Mouse (Mus musculus): ENCODE measurements around the gene Inpp4b.

Inpp4b gene

GRCm38 (mm10) chr8:81342236-81342998 lies at the start of gene Inpp4b:
Gene Inpp4b, plus strand, starts transcription at chr8:81342556.
- peak; percentile 63 to 68 for DNase-seq

DNA sequence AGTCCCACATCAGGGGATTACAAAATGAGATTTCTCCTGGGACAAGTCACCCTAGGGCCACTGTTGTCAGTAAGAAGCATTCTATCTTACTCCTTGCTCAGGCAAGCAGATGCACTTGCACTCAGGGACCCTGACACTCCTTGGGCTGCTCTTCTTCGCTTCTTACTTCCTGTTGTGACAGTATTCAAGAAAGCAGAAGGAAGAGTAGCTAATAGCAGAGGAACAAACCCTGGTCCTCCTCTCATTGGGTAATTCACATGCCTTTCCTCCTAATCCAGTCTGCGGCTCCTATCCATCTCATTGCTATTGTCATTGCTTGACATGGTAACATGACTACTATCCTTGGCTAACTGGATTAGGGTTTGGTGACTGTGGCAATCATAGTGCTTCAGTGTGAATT lies 7.1 kb upstream of the Inpp4b start:
- no peak for DNase-seq

- DNase-seq = no peak
Observed at GRCm38 (mm10) chr8:81341191-81341590, 1.2 kb upstream of the Inpp4b start.

- DNase-seq = peak; percentile 57 to 62
Observed at GRCm38 (mm10) chr8:81341591-81342235, 643 bp upstream of the Inpp4b start.

GRCm38 (mm10) chr8:81342999-81343302 lies 595 bp downstream of the Inpp4b start:
- no peak for DNase-seq

DNA sequence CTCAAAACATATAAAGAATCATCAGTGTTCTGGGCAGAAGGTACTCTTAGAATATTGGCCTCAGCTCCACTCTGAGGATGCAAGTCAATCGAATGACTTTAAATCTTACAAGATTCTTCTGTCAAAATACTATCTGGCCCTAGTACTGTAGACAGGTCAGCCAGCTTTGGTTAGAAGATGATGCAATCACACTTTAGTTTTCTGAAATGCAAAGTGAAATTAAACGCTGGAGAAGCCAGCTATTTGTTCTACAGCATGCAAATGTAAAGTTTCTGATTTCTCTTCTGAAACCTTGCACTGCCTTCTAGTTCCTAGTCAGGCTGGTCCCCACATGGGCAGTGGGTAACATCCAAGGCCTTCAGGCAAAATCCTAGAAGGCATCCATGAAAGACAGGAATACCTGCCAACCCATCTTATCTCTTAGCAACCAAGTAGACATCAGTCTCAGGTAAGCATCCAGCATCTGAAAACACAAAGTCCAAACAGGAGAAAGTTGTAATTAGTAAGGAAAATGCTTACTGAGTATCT lies 2.9 kb downstream of the Inpp4b start:
- DNase-seq = no peak

DNA sequence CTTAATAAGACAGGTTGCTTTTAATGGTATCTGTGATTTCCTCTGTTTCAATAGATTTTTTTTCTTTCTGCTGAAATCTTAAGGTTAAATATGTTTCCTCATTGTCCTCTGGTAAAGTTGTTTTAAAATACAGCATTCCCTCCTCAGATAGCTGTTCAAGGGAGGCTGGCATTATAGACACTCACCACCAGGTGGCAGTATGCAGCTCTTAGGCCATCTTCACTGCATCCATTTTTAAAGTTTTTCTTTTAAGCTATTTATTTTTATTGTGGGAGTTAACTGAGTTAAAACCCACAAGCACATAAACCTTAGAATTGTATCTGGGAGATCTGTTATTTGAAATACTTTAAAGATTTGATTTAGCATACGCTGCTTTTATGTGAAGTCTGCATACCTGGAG lies 7.1 kb downstream of the Inpp4b start:
- DNase-seq = no peak

GRCm38 (mm10) chr8:81353460-81353859 lies 11.1 kb downstream of the Inpp4b start:
- DNase-seq = no peak

- no peak for DNase-seq
Observed at GRCm38 (mm10) chr8:81358108-81358507, 15.8 kb downstream of the Inpp4b start.

DNA sequence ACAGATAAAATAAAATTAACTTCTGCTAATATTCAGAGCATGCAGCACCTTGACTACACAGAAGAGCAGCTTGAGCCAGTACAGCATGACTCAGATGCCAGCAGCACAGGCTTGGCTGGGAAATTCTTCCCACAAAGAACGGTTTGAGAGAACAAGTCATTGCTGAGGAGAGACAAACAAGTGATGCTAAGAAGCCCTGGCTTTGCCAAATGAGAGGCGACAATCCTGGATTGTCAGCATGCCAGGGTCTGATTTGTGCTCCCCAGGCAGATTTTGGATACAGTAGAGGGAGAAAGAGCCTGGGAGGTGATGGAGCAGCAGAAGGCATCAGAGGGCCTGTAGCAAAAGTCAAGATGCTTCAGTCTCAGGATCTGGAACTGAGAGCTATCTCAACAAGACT lies 18.2 kb downstream of the Inpp4b start:
- no peak for DNase-seq

DNA sequence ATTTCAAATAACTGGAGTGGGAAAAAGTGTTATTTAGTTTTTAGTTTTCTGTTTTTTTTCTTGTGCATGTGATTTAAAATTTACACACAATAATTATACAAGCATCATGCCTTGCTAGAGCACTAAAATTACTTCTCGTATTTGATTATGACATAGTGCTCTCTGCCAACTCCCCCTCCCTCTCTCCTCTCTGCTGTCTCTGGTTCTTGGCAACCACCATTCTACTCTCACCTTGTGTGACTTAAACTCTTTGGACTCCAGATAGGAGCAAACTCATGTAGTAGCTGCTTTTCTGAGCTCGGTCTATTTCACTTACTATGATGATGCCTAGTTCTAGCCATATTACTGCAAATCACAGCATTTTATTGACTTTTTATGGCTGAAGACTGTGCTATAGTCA lies 18.8 kb downstream of the Inpp4b start:
- DNase-seq = no peak

DNA sequence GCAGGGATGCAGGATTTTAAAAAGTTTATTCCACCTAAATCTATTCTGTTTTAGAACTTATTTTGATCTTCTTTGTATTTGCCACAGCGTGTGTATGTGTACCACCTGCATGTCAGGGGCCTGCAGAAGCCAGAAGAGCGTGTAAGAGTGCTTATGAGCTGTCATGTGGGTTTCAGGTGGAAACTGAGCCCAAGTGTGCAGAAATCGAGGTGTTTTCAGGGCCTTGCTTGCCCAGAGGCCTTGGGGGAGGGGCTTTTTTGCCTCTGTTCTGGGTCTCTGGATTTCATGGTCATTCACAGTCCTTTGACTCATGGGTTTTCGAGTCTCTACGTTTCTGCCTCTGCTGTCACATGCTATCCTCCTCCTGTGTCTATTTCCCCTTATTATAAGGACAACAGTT lies 28.3 kb downstream of the Inpp4b start:
- DNase-seq = no peak

- DNase-seq = no peak
Observed at GRCm38 (mm10) chr8:81371844-81372243, 29.5 kb downstream of the Inpp4b start.

DNA sequence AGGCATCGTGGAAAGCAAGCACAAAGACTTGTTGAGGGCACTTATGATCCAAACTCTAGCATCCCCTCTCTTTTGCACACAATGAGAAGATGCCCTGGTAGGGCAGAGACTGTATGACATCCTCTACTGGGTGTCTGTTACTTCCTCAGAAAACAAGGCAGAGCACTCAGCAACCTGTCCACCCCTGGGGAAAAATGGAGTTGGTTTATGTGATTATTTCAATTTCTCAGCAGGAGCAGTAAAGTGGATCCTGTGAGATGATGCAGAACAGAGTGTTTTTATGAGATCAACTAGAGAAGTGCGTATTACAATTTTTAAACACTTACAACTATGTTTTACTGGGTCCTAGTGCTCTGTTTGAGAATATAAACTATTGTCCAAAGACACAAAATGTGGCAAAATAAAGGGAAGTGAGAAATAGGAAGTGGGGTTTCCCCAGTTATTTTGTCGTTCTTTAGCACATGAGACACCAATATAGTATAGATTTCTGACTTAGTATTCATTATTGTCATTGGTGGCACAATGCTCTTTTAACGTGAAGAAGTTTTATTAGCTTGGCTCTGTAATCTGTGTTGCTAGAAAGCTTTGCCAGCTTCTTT lies 32.6 kb downstream of the Inpp4b start:
- no peak for DNase-seq

DNA sequence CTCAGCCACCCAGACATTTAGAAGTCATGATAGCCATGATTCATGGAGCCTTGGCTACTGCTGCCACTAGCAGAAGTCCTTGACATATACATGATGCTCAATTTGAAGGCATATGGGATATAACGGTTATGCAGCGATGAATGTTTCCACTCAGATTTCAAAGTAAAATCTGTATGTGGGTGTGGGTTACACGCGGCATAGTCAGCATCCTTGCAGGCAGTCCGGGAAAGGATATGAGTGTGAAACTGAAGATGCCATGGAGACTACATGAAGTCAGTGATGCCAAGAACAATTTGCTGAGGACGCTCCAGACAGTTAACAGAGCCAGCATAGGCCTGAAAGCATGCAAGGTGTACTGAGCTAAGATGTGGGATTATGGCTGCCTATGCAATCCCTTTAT lies 46.6 kb downstream of the Inpp4b start:
- no peak for DNase-seq

DNA sequence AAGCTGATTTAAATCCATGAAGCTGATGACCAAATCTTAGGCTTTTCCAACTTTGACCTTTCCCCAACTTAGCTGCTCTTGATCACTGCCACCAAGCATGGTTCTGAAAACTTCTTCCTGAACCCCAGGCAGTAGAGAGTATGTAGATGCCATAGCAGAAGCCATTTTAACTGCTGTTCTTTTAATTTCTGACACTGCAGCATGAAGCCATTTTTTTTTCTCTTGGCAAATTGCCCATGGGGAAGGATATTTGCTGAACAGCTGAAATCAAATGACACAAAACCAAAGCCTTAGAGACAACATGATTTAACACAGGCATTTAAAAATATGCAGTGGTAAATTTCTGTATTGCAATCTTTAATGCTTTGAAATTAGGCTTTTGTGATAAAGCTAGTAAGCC lies 56.7 kb downstream of the Inpp4b start:
- DNase-seq = no peak

GRCm38 (mm10) chr8:81399501-81399900 lies 57.1 kb downstream of the Inpp4b start:
- no peak for DNase-seq

DNA sequence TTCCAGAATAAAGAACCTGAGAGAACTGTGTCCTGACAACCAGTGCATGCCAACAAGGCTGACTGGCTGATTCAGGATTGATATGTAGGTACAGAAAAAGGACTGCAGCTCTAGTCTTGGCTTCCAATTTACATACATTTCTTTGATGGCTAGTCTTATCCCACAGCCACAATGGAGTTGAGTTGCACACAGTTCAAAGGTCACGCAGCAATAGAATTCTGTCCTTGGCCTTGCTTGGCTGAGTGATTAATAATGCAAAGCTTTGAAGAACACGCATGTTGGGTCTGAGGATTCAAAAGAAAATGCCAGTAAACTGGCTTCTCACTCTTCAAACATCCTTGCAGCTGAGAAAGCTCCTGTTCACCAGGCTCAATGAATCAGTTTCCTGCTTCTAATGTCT lies 70.4 kb downstream of the Inpp4b start:
- DNase-seq = no peak

- no peak for DNase-seq
Observed at GRCm38 (mm10) chr8:81443957-81444356, 101.6 kb downstream of the Inpp4b start.

GRCm38 (mm10) chr8:81449798-81450197 lies 107.4 kb downstream of the Inpp4b start:
- no peak for DNase-seq

GRCm38 (mm10) chr8:81452082-81452481 lies 109.7 kb downstream of the Inpp4b start:
- DNase-seq = no peak

- no peak for DNase-seq
Observed at GRCm38 (mm10) chr8:81454830-81455229, 112.5 kb downstream of the Inpp4b start.

DNA sequence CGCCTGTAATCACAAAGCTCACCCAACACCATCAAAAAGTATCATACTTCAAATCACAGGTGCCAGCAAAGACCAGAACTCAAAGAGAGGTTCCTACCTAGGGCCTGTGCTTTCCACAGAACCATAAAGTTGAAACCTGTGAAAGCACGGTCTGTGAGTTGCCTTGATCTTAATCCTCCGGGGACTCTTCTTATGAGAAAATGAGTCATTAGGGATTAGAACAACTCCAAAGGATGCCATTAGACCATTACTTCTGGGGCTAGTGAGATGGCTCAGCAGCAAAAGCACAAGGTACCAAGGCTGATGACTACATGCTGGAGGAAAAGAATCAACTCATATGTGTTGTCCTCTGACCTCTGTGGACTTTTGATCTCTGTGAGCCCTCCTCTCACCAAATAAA lies 121.4 kb downstream of the Inpp4b start:
- DNase-seq = no peak

DNA sequence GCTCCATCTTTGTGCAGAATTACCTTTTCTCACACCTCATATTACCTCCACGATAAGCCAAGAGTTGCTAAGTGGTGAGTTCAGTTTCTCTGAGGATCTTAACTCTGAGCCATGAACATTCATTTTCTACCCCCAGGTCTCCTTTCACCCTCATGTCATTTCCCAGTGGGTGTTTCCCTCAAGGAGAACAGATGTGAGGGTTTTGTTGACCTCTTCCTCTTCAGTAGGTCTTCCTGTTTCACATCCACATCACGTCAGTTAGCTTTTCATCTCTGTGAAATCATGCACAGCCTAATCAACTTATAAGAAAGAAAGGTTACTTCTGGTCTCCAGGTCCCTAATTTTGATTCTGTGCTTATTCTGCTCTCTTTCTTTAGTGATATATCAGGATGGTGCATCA lies 124.4 kb downstream of the Inpp4b start:
- DNase-seq = no peak
